Mouse (Mus musculus): ENCODE measurements at regions not wholly inside any gene's neighbourhood (a gene's known extent, or its start where the extent isn't known, plus 50 kb on each side); places are given as distances from the start of the nearest gene placed in this dataset.

DNA sequence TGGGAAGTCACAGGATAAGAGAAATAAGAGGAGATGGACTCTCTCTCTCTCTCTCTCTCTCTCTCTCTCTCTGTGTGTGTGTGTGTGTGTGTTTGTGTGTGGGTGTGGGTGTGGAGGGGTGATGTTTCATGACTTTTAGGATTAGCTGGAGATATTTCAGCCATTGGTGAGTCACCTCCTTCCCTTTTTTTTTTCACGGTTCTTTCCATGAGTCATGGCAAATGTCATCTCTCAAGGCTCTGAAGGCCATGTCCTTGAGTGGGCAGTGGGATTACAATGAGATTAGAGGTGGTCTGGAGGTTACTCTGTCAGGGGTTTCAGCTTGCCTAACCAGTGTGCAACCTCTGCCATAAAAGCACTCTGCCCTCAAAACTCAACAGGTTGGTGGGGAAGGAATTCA lies 329.3 kb downstream of the Phkb start:
- 36% methylated on average over 1 of the region's 1 CpGs for WGBS
- Histone ChIP-seq H3K4me1 (ENCODE audit: control insufficient read depth, insufficient read depth) (no peaks in the 10 kb centered on the region), H3K36me3 (replicated peaks; ENCODE audit: control insufficient read depth, insufficient read depth, low read length) (no peaks in the 10 kb centered on the region), H3K4me2 (ENCODE audit: low read depth, low read length) (no peak overlapping the region), H3K9ac (replicated peaks; ENCODE audit: low read depth, low read length) (no peak overlapping the region), H3K9me3 (replicated peaks; ENCODE audit: control insufficient read depth, low read length) (no peaks in the 10 kb centered on the region), H3K27me3 (ENCODE audit: control insufficient read depth, insufficient read depth, low read length) (no peaks in the 10 kb centered on the region), H3K4me3 (ENCODE audit: low read depth, low read length) (no peak overlapping the region), H3K27ac (ENCODE audit: low read depth) (no peak overlapping the region)
- DNase-seq (ENCODE audit: low spot score) (no peak), ATAC-seq (ENCODE audit: insufficient read depth, low read depth) (no peak)
- no peak for TF ChIP-seq EP300 (IDR thresholded peaks at IDR 0.05; ENCODE audit: low read depth)
- no peak for TF ChIP-seq CTCF (IDR thresholded peaks at IDR 0.05; ENCODE audit: low read depth)

GRCm38 (mm10) chr8:86164818-86165217 lies 324.1 kb downstream of the Phkb start:
- 76% methylated on average over 2 of the region's 2 CpGs for WGBS

DNA sequence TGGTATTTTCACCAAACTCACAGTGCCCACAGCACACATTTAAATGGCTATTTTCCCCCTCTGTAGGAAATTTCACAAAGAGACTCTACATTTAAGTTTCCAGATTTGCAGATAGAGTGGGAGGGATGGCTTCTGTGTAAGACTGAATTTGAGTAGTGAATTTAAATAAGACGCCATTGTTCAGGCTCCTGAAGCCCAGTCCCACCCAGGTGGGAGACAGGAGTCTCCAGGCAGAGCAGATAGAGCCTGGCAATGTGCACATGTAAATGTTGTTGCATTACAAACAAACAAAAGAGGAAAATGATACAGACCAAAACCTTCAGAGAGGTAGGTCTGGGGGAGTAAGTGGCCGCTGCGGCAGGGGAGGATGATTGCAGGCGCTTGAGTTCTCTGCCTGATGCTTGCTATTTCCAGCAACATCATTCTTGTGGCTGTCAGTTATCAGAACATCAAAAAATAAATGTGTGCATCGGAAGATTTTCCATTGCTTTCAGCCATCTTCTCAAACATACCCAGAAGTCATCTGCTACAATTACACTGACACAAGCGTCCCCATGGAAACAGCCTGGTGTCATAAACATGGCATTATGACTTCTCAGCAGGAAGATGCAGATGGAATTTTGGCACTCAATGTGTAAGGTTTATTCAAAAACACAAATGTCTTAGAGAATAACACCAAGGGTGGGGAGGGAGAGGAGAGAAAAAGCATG lies 318.5 kb downstream of the Phkb start:
- H3K27ac ChIP-seq (ENCODE audit: low read depth), result no peak overlapping the region
- H3K4me2 ChIP-seq (ENCODE audit: low read depth, low read length), result no peak overlapping the region
- no peaks in the 10 kb centered on the region for H3K36me3 ChIP-seq (replicated peaks; ENCODE audit: control insufficient read depth, insufficient read depth, low read length)
- H3K4me3 ChIP-seq (ENCODE audit: low read depth, low read length), result no peak overlapping the region
- H3K9me3 ChIP-seq (replicated peaks; ENCODE audit: control insufficient read depth, low read length), result no peaks in the 10 kb centered on the region
- no peak overlapping the region for H3K9ac ChIP-seq (replicated peaks; ENCODE audit: low read depth, low read length)
- no peak for TF ChIP-seq EP300 (IDR thresholded peaks at IDR 0.05; ENCODE audit: low read depth)
- TF ChIP-seq CTCF (IDR thresholded peaks at IDR 0.05; ENCODE audit: low read depth), result no peak
- no peaks in the 10 kb centered on the region for H3K27me3 ChIP-seq (ENCODE audit: control insufficient read depth, insufficient read depth, low read length)
- WGBS, result 80% methylated on average over 6 of the region's 6 CpGs
- DNase-seq (ENCODE audit: low spot score) (no peak), ATAC-seq (ENCODE audit: insufficient read depth, low read depth) (no peak)
- no peaks in the 10 kb centered on the region for H3K4me1 ChIP-seq (ENCODE audit: control insufficient read depth, insufficient read depth)

More at GRCm38 (mm10) chr8:86164818-86165217, 324.1 kb downstream of the Phkb start:
- H3K36me3 ChIP-seq (replicated peaks; ENCODE audit: control insufficient read depth, insufficient read depth, low read length), result no peaks in the 10 kb centered on the region
- no peak overlapping the region for H3K9ac ChIP-seq (replicated peaks; ENCODE audit: low read depth, low read length)
- H3K4me1 ChIP-seq (ENCODE audit: control insufficient read depth, insufficient read depth), result no peaks in the 10 kb centered on the region
- no peak for TF ChIP-seq EP300 (IDR thresholded peaks at IDR 0.05; ENCODE audit: low read depth)
- no peak for TF ChIP-seq CTCF (IDR thresholded peaks at IDR 0.05; ENCODE audit: low read depth)
- H3K9me3 ChIP-seq (replicated peaks; ENCODE audit: control insufficient read depth, low read length), result no peaks in the 10 kb centered on the region
- H3K4me3 ChIP-seq (ENCODE audit: low read depth, low read length), result no peak overlapping the region
- no peak overlapping the region for H3K27ac ChIP-seq (ENCODE audit: low read depth)
- DNase-seq (ENCODE audit: low spot score) (no peak), ATAC-seq (ENCODE audit: insufficient read depth, low read depth) (no peak)
- no peak overlapping the region for H3K4me2 ChIP-seq (ENCODE audit: low read depth, low read length)
- H3K27me3 ChIP-seq (ENCODE audit: control insufficient read depth, insufficient read depth, low read length), result no peaks in the 10 kb centered on the region

DNA sequence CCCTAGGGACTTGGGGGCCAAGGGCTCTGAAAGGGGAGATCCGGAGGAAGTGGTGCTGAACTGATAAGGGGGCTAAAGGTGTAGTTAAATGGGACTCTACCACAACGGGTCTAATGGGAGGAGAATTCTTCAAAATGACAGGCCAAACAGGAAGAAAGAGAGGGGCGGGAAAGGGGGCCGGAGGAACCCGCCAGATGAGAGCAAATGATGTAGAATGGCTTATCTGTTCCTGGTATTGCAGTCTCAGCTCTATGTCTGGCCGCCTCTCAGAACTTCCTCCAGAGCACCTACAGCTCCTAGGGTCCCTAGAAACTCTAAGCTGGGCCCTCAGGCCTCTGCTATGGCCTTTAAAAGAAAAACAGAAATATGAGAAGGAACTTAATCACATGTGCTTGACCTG lies 306.8 kb downstream of the Phkb start:
- H3K9ac ChIP-seq (replicated peaks; ENCODE audit: low read depth, low read length), result no peak overlapping the region
- H3K4me2 ChIP-seq (ENCODE audit: low read depth, low read length), result no peak overlapping the region
- no peaks in the 10 kb centered on the region for H3K27me3 ChIP-seq (ENCODE audit: control insufficient read depth, insufficient read depth, low read length)
- no peaks in the 10 kb centered on the region for H3K9me3 ChIP-seq (replicated peaks; ENCODE audit: control insufficient read depth, low read length)
- no peak for DNase-seq (ENCODE audit: low spot score)
- H3K4me3 ChIP-seq (ENCODE audit: low read depth, low read length), result no peak overlapping the region
- H3K27ac ChIP-seq (ENCODE audit: low read depth), result no peak overlapping the region
- no peaks in the 10 kb centered on the region for H3K36me3 ChIP-seq (replicated peaks; ENCODE audit: control insufficient read depth, insufficient read depth, low read length)
- 40% methylated on average over 6 of the region's 6 CpGs for WGBS
- no peak for ATAC-seq (ENCODE audit: insufficient read depth, low read depth)
- no peaks in the 10 kb centered on the region for H3K4me1 ChIP-seq (ENCODE audit: control insufficient read depth, insufficient read depth)
- TF ChIP-seq EP300 (IDR thresholded peaks at IDR 0.05; ENCODE audit: low read depth) (no peak), CTCF (IDR thresholded peaks at IDR 0.05; ENCODE audit: low read depth) (no peak)

- H3K4me1 ChIP-seq (ENCODE audit: control insufficient read depth, insufficient read depth), result no peaks in the 10 kb centered on the region
- WGBS, result 68% methylated on average over 2 of the region's 2 CpGs
- no peaks in the 10 kb centered on the region for H3K9me3 ChIP-seq (replicated peaks; ENCODE audit: control insufficient read depth, low read length)
- no peaks in the 10 kb centered on the region for H3K36me3 ChIP-seq (replicated peaks; ENCODE audit: control insufficient read depth, insufficient read depth, low read length)
- H3K27ac ChIP-seq (ENCODE audit: low read depth), result no peak overlapping the region
- H3K9ac ChIP-seq (replicated peaks; ENCODE audit: low read depth, low read length), result no peak overlapping the region
- TF ChIP-seq EP300 (IDR thresholded peaks at IDR 0.05; ENCODE audit: low read depth) (no peak), CTCF (IDR thresholded peaks at IDR 0.05; ENCODE audit: low read depth) (no peak)
- no peaks in the 10 kb centered on the region for H3K27me3 ChIP-seq (ENCODE audit: control insufficient read depth, insufficient read depth, low read length)
- H3K4me3 ChIP-seq (ENCODE audit: low read depth, low read length), result no peak overlapping the region
- no peak overlapping the region for H3K4me2 ChIP-seq (ENCODE audit: low read depth, low read length)
- ATAC-seq (ENCODE audit: insufficient read depth, low read depth) (no peak), DNase-seq (ENCODE audit: low spot score) (no peak)
Measured at GRCm38 (mm10) chr8:86125244-86125643, 284.5 kb downstream of the Phkb start.

DNA sequence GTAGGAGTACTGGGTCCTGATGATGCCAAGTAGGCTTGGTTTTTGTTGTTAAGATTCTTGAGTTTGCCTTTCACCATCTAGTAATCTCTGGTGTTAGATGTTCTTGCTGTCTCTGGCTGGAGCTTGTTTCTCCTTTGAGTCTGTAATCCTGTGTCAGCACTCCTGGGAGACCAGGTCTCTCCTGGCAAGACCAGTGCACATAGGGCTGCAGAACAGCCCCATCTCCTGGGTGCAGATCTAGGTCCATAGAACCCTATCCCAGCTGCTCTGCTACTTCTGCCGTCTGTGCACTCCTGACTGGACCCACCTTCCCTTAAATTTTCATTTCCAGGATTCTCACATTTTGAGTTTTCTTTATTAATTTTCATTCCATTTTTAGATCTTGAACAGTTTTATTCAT lies 283.9 kb downstream of the Phkb start:
- H3K27me3 ChIP-seq (ENCODE audit: control insufficient read depth, insufficient read depth, low read length), result no peaks in the 10 kb centered on the region
- no peak overlapping the region for H3K4me3 ChIP-seq (ENCODE audit: low read depth, low read length)
- H3K9ac ChIP-seq (replicated peaks; ENCODE audit: low read depth, low read length), result no peak overlapping the region
- no peaks in the 10 kb centered on the region for H3K4me1 ChIP-seq (ENCODE audit: control insufficient read depth, insufficient read depth)
- WGBS, result 68% methylated on average over 1 of the region's 1 CpGs
- no peak for DNase-seq (ENCODE audit: low spot score)
- no peak for ATAC-seq (ENCODE audit: insufficient read depth, low read depth)
- H3K9me3 ChIP-seq (replicated peaks; ENCODE audit: control insufficient read depth, low read length), result no peaks in the 10 kb centered on the region
- H3K27ac ChIP-seq (ENCODE audit: low read depth), result no peak overlapping the region
- no peaks in the 10 kb centered on the region for H3K36me3 ChIP-seq (replicated peaks; ENCODE audit: control insufficient read depth, insufficient read depth, low read length)
- H3K4me2 ChIP-seq (ENCODE audit: low read depth, low read length), result no peak overlapping the region
- TF ChIP-seq CTCF (IDR thresholded peaks at IDR 0.05; ENCODE audit: low read depth) (no peak), EP300 (IDR thresholded peaks at IDR 0.05; ENCODE audit: low read depth) (no peak)
